Mouse (Mus musculus): ENCODE measurements at regions not wholly inside any gene's neighbourhood (a gene's known extent, or its start where the extent isn't known, plus 50 kb on each side); places are given as distances from the start of the nearest gene placed in this dataset.

DNA sequence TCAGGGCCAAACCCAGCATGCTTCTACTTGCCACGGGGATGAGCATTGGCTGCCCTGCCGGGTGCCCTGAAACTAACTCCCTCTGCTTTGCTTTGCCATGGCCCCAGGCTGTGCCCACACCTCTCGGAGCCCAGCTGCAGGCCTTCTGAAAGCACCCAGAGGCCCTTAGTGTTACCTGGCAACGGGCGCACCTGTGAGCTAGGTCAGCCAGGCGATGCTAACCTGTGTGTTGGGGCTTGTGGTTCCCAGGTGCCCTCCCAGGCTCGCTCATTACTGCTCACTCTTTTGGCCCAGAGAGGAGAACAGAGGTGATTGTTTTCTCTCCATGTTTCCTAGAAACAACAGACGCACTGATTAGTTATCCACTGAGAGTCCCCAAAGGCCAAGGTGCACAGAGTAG, 243.4 kb upstream of the Id4 start:
- no peak for TF ChIP-seq CTCF (IDR thresholded peaks at IDR 0.05; ENCODE audit: insufficient read depth, low read length)
- TF ChIP-seq POLR2A (IDR thresholded peaks at IDR 0.05; ENCODE audit: borderline replicate concordance, extremely low read depth, low read depth, low read length): no peak
